Mouse (Mus musculus): ENCODE results near the gene Grm6.

GRCm38 (mm10) chr11:50850177-50850735 is at the start of gene Grm6:
- no peak for TF ChIP-seq CTCF (IDR thresholded peaks at IDR 0.05; ENCODE audit: low read depth)
- TF ChIP-seq EP300 (IDR thresholded peaks at IDR 0.05; ENCODE audit: low read depth), result no peak
